Mouse (Mus musculus) myocyte (in vitro differentiated cells): ENCODE measurements around the gene Ltv1.

Source experiments
- MAX ChIP-seq: IDR thresholded peaks from one replicate; pipeline ENCODE4 v1.6.1; 2011; ENCODE audit warnings: low read depth, mild to moderate bottlenecking, control low read depth
- MYOG ChIP-seq, 3 experiments: IDR thresholded peaks; one replicate each; pipeline ENCODE4 v1.6.1; 2011; ENCODE audit warnings: control low read depth in 2 of 3, low read depth in 2 of 3, mild to moderate bottlenecking in 2 of 3; ENCODE audit not compliant: insufficient read length in 2 of 3, control insufficient read depth in 1 of 3, insufficient read depth in 1 of 3
- POLR2A ChIP-seq: IDR thresholded peaks from one replicate; pipeline ENCODE4 v1.6.1; 2011; ENCODE audit warnings: low read depth, mild to moderate bottlenecking, control low read depth, moderate library complexity; ENCODE audit not compliant: insufficient read length

- TF ChIP-seq POLR2A, result no peak
- TF ChIP-seq MAX, result no peak
- no peak for TF ChIP-seq MYOG (IDR thresholded peaks at IDR 0.05; ENCODE audit: control insufficient read depth in 1 of 3, insufficient read depth in 1 of 3, insufficient read length in 2 of 3, low read depth in 2 of 3)
Measured at GRCm38 (mm10) chr10:13168461-13168860, 24.5 kb downstream of the Ltv1 start.
